Mouse (Mus musculus) forebrain, embryonic 16.5 days (tissue): ENCODE results near the gene Rheb. TPM values are rescaled to one million over a fixed set of nuclear protein-coding genes. Genes with fewer than 3 reads are reported as not detected.
"Not testable (repeated sequence)": the region's sequence is repeated elsewhere in the genome, so short reads cannot be mapped to it uniquely, and the experiment has no call there.

ENCODE experiments used
- ATAC-seq: fragments of 200-750 bp; cut with Nextera tagmentation; 2 replicates; pipeline ENCODE4 v1.8.0; 2017; ENCODE audit warnings: mild to moderate bottlenecking, moderate library complexity
- H3K27ac ChIP-seq: fragments of 300-500 bp; sonication (generic); 2 replicates; pipeline ENCODE4 v1.5.1; 2014; ENCODE audit warnings: low read length, control low read depth
- H3K27me3 ChIP-seq: fragments of 300-500 bp; sonication (generic); replicated peaks from 2 replicates; pipeline ENCODE4 v1.6.1; 2014; ENCODE audit warnings: low read length; ENCODE audit not compliant: control insufficient read depth, insufficient read depth
- H3K36me3 ChIP-seq: fragments of 300-500 bp; sonication (generic); 2 replicates; pipeline ENCODE4 v1.6.1; 2014; ENCODE audit not compliant: control insufficient read depth, insufficient read depth
- H3K4me1 ChIP-seq: fragments of 300-500 bp; sonication (generic); replicated peaks from 2 replicates; pipeline ENCODE4 v1.6.1; 2014; ENCODE audit warnings: low read length; ENCODE audit not compliant: control insufficient read depth, insufficient read depth
- H3K4me2 ChIP-seq: fragments of 300-500 bp; sonication (generic); 2 replicates; pipeline ENCODE4 v1.6.1; 2014; ENCODE audit warnings: mild to moderate bottlenecking, low read length, control low read depth
- H3K4me3 ChIP-seq: fragments of 300-500 bp; sonication (generic); replicated peaks from 2 replicates; pipeline ENCODE4 v1.5.1; 2014; ENCODE audit warnings: mild to moderate bottlenecking, low read length, control low read depth
- H3K9ac ChIP-seq: fragments of 300-500 bp; sonication (generic); replicated peaks from 2 replicates; pipeline ENCODE4 v1.6.1; 2014; ENCODE audit warnings: low read depth, low read length, control low read depth
- H3K9me3 ChIP-seq: fragments of 300-500 bp; sonication (generic); 2 replicates; pipeline ENCODE4 v1.6.1; 2016; ENCODE audit warnings: low read length; ENCODE audit not compliant: control insufficient read depth
- WGBS: fragments of 180-500 bp; shearing (Covaris S2); extraction: QIAGEN DNeasy Blood & Tissue Kit; methylation state at CpG from one replicate; pipeline ENCODE4 v1.1.7; 2014; 5-methylcytosine and 5-hydroxymethylcytosine counted together
- polyA plus RNA-seq: library from polyadenylated mRNA; unstranded; fragments of >200 nt; fragmentation: Nextera tagmentation; extraction: Ambion mirVana; gene quantifications from 2 replicates; pipeline ENCODE4 v1.2.1, GENCODE M21; 2015

Gene Rheb
- polyA plus RNA-seq, 1 experiment from 2014 or later: 273 TPM

GRCm38 (mm10) chr5:24826056-24826770 lies 16.2 kb downstream of the Rheb start:
- Histone ChIP-seq H3K4me1 (peaks cover 4% of the 10 kb centered on the region; the same call in 1 of the 2 replicates), H3K36me3 (no peaks in the 10 kb centered on the region), H3K9ac (no peak overlapping the region), H3K9me3 (no peaks in the 10 kb centered on the region), H3K27ac (no peak overlapping the region), H3K27me3 (no peaks in the 10 kb centered on the region), H3K4me3 (no peak overlapping the region), H3K4me2 (no peak overlapping the region)
- 89% methylated on average over 9 of the region's 9 CpGs for WGBS
- ATAC-seq: no peak

GRCm38 (mm10) chr5:24825365-24826055 lies 16.9 kb downstream of the Rheb start:
- Histone ChIP-seq H3K27ac (no peak overlapping the region), H3K36me3 (no peaks in the 10 kb centered on the region), H3K27me3 (no peaks in the 10 kb centered on the region), H3K9me3 (no peaks in the 10 kb centered on the region), H3K4me3 (no peak overlapping the region), H3K4me1 (peaks cover 4% of the 10 kb centered on the region; the same call in 1 of the 2 replicates), H3K9ac (no peak overlapping the region), H3K4me2 (no peak overlapping the region)
- 76% methylated on average over 4 of the region's 4 CpGs for WGBS
- ATAC-seq: no peak

DNA sequence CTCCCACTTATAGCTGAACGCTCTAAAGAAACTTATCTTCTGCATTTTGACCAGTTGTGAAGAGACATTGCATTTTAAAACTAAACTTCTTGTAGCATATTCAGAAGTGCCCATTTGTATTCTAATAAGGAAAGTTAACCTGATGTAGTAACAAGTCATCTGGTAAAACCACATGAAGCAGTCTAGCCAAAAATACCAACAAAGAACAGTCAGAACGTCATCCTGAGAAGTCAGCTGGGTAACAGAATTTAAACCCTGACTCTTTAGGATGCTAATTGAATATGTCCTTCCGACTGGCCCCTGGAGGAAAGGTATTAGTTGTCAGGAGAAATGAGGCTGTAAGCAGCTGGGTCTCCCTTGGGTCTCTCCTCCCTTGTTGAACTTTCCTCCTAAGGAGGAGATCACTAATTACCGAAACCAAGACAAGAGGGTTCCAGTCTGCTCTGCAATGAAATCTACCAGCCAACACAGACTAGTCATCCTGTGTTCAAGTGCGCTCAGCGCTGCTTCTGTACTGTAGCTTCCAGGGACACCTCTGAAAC lies 18.5 kb downstream of the Rheb start:
- 83% methylated on average over 6 of the region's 6 CpGs for WGBS

GRCm38 (mm10) chr5:24822781-24823180 lies 19.6 kb downstream of the Rheb start:
- no peak overlapping the region for H3K4me2 ChIP-seq
- no peak overlapping the region for H3K4me3 ChIP-seq
- whole genome bisulfite sequencing: 77% methylated on average over 3 of the region's 3 CpGs
- no peaks in the 10 kb centered on the region for H3K36me3 ChIP-seq
- ATAC-seq: no peak
- peaks cover 4% of the 10 kb centered on the region; the same call in 1 of the 2 replicates for H3K4me1 ChIP-seq
- no peak overlapping the region for H3K27ac ChIP-seq
- H3K9me3 ChIP-seq: no peaks in the 10 kb centered on the region
- no peaks in the 10 kb centered on the region for H3K27me3 ChIP-seq
- no peak overlapping the region for H3K9ac ChIP-seq

More for the DNA sequence above, 18.5 kb downstream of the Rheb start:
- ATAC-seq: no peak
- no peak overlapping the region for H3K4me3 ChIP-seq
- peaks cover 4% of the 10 kb centered on the region; the same call in 1 of the 2 replicates for H3K4me1 ChIP-seq
- no peak overlapping the region for H3K27ac ChIP-seq
- H3K4me2 ChIP-seq: no peak overlapping the region
- H3K27me3 ChIP-seq: no peaks in the 10 kb centered on the region
- H3K36me3 ChIP-seq: no peaks in the 10 kb centered on the region
- no peaks in the 10 kb centered on the region for H3K9me3 ChIP-seq
- H3K9ac ChIP-seq: no peak overlapping the region

DNA sequence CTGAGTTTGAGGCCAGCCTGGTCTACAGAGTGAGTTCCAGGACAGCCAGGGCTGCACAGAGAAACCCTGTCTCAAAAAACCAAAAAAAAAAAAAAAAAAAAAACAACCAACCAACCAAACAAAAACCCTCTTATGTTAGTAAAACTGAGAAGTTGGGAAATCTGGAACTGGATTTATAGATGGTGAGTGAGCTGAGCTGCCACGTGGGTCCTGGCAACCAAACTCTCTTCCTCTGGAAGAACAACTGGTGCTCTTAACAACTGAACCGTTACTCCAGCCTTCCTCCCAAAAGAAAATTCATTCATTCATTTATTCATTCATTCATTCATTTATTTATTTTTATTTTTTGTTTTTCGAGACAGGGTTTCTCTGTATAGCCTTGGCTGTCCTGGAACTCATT lies 20.2 kb downstream of the Rheb start:
- 86% methylated on average over 3 of the region's 3 CpGs for WGBS
- not testable (repeated sequence) for H3K27ac ChIP-seq

GRCm38 (mm10) chr5:24821403-24821841 lies 21.0 kb downstream of the Rheb start:
- ATAC-seq: no peak
- Histone ChIP-seq H3K27me3 (no peaks in the 10 kb centered on the region), H3K4me3 (no peak overlapping the region), H3K4me2 (no peak overlapping the region), H3K9ac (no peak overlapping the region), H3K27ac (no peak overlapping the region), H3K4me1 (peaks cover 4% of the 10 kb centered on the region; the same call in 1 of the 2 replicates), H3K9me3 (no peaks in the 10 kb centered on the region), H3K36me3 (peaks cover 7% of the 10 kb centered on the region; the same call in 1 of the 2 replicates)
- WGBS: 92% methylated on average over 3 of the region's 3 CpGs

More for the DNA sequence above, 20.2 kb downstream of the Rheb start:
- H3K4me3 ChIP-seq, H3K4me2 ChIP-seq, H3K36me3 ChIP-seq, H3K9ac ChIP-seq, H3K9me3 ChIP-seq, ATAC-seq, H3K4me1 ChIP-seq, H3K27me3 ChIP-seq: not testable (repeated sequence)

- Histone ChIP-seq H3K36me3 (peaks cover 7% of the 10 kb centered on the region; the same call in 1 of the 2 replicates), H3K9me3 (no peaks in the 10 kb centered on the region), H3K4me1 (no peaks in the 10 kb centered on the region), H3K4me3 (no peak overlapping the region), H3K27ac (no peak overlapping the region), H3K9ac (no peak overlapping the region), H3K4me2 (no peak overlapping the region), H3K27me3 (no peaks in the 10 kb centered on the region)
- 68% methylated on average over 5 of the region's 5 CpGs for whole genome bisulfite sequencing
- no peak for ATAC-seq
Measured at GRCm38 (mm10) chr5:24820627-24821026, 21.8 kb downstream of the Rheb start.

GRCm38 (mm10) chr5:24817191-24817590 lies 25.2 kb downstream of the Rheb start:
- WGBS: 39% methylated on average over 4 of the region's 4 CpGs
- ATAC-seq: no peak
- H3K9me3 ChIP-seq: no peaks in the 10 kb centered on the region
- H3K4me2 ChIP-seq: no peak overlapping the region
- no peaks in the 10 kb centered on the region for H3K4me1 ChIP-seq
- no peak overlapping the region for H3K4me3 ChIP-seq
- no peak overlapping the region for H3K27ac ChIP-seq
- H3K36me3 ChIP-seq: peaks cover 20% of the 10 kb centered on the region
- H3K9ac ChIP-seq: no peak overlapping the region
- no peaks in the 10 kb centered on the region for H3K27me3 ChIP-seq

- Histone ChIP-seq H3K9ac (no peak overlapping the region), H3K4me3 (no peak overlapping the region), H3K9me3 (no peaks in the 10 kb centered on the region), H3K27ac (no peak overlapping the region), H3K27me3 (no peaks in the 10 kb centered on the region), H3K4me1 (no peaks in the 10 kb centered on the region), H3K4me2 (no peak overlapping the region), H3K36me3 (peaks cover 32% of the 10 kb centered on the region)
- ATAC-seq: no peak
- WGBS: 91% methylated on average over 3 of the region's 3 CpGs
Measured at GRCm38 (mm10) chr5:24813946-24814345, 28.5 kb downstream of the Rheb start.
